10 mouse cellular contexts compared by ENCODE assay signal in the genomic region with DNA sequence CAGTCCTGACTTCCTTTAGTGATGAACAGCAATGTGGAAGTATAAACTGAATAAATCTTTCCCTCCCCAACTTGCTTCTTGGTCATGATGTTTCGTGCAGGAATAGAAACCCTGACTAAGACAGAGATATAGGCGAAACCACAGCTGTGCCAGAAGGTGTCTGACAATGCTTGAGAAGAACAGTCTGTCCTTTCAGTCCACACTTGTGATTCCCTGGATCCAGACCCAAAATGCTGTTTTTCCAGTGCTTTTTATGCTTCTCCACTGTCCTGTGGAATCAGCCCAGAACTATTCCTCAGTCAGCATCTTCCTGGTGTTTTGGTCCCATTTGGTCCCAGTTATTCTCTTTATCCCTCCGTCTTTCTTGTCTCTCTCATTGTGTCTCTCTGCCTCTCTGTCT.
"Had no signal": no experiment of that assay in that cellular context is flagged by ENCODE, and none has a peak within 500 bp of the region (broad histone marks: within the 10 kb centered on the region; RNA-seq: fewer than 3 reads in every experiment).

No protein-coding gene starts in this region.

- ATAC-seq: midbrain, embryonic 16.5 days had no signal

- DNase-seq: lung, adult 18-20 months; lung, embryonic 14.5 days; lung, postnatal 10 days; lung, postnatal 4 days; midbrain, embryonic 14.5 days; right cerebral cortex, postnatal 25 days; thymus, adult 18-20 months; thymus, postnatal 14 days; thymus, postnatal 36 days had no signal
